Mouse (Mus musculus) liver, adult 2 months (tissue): ENCODE measurements around the gene Jade1.

Source experiments
- CTCF ChIP-seq: fragments of 200-500 bp; IDR thresholded peaks from 2 replicates; pipeline ENCODE4 v1.5.1; 2011; ENCODE audit warnings: low read depth, low read length, control low read depth
- POLR2A ChIP-seq: fragments of 200-500 bp; IDR thresholded peaks from 2 replicates; pipeline ENCODE4 v1.6.1; 2011; ENCODE audit warnings: low read length, control low read depth; ENCODE audit not compliant: insufficient read depth; ENCODE audit errors: extremely low read depth

DNA sequence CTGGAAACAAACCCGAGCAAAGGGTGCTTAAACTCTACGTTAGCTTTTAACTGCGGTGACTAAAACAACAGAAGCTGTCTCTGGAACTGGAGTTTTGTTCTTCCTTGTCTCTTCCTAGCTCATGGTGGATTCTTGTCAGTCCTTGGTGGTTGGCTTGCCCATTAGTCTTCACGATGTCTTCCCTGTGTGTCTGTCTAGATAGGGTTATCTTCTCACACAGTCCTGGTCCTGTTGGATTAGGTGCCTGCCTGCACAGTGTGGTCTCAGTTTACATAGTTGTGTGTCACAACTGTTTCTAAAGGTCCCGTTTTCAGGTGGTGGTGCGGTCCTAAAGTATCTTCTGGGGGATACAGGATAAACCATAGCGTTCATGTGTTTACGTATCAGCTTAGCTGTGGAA is 41.5 kb downstream of the Jade1 start:
- TF ChIP-seq CTCF (no peak), POLR2A (no peak)
